Mouse (Mus musculus) lung, adult 2 months (tissue): ENCODE results near the gene Ppa2. TPM values are rescaled to one million over a fixed set of nuclear protein-coding genes. Genes with fewer than 3 reads are reported as not detected.

ENCODE experiments used
- DNase-seq: peaks from one replicate; pipeline ENCODE4 v3.0.0; 2022
- H3K4me1 ChIP-seq: fragments of 200-500 bp; 2 replicates; pipeline ENCODE4 v1.6.1; 2011; ENCODE audit warnings: low read length; ENCODE audit not compliant: control insufficient read depth, insufficient read depth
- H3K4me3 ChIP-seq: fragments of 200-500 bp; replicated peaks from 2 replicates; pipeline ENCODE3; 2011; ENCODE audit warnings: low read depth, mild to moderate bottlenecking, control low read depth, low read length; ENCODE audit errors: extremely low read depth
- CTCF ChIP-seq: fragments of 200-500 bp; IDR thresholded peaks from 2 replicates; pipeline ENCODE4 v1.5.1; 2011; ENCODE audit warnings: mild to moderate bottlenecking, low read length, control low read depth; ENCODE audit not compliant: insufficient read depth
- POLR2A ChIP-seq: fragments of 200-500 bp; IDR thresholded peaks from 2 replicates; pipeline ENCODE4 v1.6.1; 2011; ENCODE audit warnings: low read depth, mild to moderate bottlenecking, control low read depth, low read length, borderline replicate concordance; ENCODE audit errors: extremely low read depth
- WGBS: fragments of 180-500 bp; shearing (Covaris S2); methylation state at CpG from one replicate; pipeline ENCODE4 v1.1.7; 2018; 5-methylcytosine and 5-hydroxymethylcytosine counted together
- polyA plus RNA-seq: library from polyadenylated mRNA; depleted of rRNA; stranded (reverse); fragments of >200 nt; gene quantifications from 2 replicates; pipeline ENCODE4 v1.2.3, GENCODE M21; 2012; rRNA removed

Gene Ppa2
- polyA plus RNA-seq, 1 experiment, result 34.6 TPM

DNA sequence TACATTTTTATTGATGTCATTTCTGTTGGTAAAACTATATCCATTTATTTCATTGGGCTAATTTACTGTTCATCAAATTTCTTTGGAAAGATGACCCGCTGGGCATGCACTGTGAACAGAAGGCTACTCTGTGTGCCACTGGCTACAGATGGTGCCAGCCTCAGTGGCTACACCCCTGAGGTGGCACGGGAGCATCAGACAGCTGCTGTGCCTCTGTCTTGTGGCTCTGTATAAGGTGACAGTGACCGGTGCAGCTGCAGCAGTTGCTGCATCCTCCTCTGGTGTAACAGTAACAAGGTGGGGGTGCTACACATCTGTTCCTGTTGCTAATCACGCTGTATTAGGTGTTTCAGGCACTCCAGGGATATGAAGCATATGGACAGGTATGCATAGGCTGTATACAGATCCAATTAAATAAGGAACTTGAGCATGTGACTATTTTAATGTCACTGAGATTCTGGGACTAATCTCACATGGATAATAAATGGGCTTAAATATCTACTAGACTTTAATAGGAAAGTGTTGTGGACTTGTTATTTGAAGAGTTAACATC is 101.3 kb downstream of the Ppa2 start:
- no peak overlapping the region for H3K4me3 ChIP-seq
- H3K4me1 ChIP-seq, result no peaks in the 10 kb centered on the region
- TF ChIP-seq CTCF (no peak), POLR2A (no peak)
- no peak for DNase-seq
- 72% methylated on average over 4 of the region's 4 CpGs for WGBS

DNA sequence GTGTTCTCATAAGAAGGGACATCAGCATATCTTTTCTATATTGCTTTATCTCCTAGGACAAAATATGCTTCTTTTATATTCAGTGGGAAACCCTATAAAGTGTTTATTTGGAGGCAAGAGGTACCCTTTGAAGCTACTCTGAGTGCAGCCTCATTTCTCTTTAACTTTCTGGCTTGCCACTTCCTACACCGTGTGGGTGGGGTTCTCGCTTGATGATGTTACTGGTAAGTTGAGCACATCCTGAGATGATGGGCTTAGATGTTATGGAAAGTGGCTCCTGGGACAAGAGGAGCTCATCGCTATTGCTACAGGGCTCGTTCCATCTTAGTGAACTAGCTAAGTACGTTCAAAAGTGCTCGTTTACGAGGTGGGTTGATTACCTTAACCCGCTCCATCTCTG is 101.9 kb downstream of the Ppa2 start:
- Histone ChIP-seq H3K4me3 (no peak overlapping the region), H3K4me1 (no peaks in the 10 kb centered on the region)
- DNase-seq, result no peak
- TF ChIP-seq CTCF, result no peak
- TF ChIP-seq POLR2A, result no peak
- 89% methylated on average over 8 of the region's 8 CpGs for WGBS

GRCm38 (mm10) chr3:133414747-133415146 is 104.8 kb downstream of the Ppa2 start:
- no peaks in the 10 kb centered on the region for H3K4me1 ChIP-seq
- no peak for DNase-seq
- H3K4me3 ChIP-seq, result no peak overlapping the region
- no peak for TF ChIP-seq POLR2A
- TF ChIP-seq CTCF, result no peak
- WGBS, result 88% methylated on average over 4 of the region's 4 CpGs

DNA sequence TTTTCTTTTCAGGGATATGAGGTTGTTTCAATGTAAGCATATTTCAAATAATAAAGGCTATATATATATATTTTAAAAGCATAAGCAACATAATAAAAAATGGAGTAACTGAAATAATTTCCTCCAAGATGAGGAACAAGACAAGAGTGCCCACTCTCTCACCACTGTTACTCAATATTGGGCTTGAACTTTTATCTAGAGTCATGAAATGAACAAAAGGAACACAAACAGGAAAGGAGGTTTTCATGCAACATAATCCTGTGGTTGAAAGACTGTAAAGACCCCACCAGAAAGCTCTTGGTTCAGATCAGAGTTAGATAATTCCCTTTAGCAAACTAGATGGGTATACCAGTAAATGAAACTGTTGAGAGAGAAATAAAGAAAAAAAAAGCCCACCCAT is 113.2 kb downstream of the Ppa2 start:
- DNase-seq, result no peak
- TF ChIP-seq CTCF, result no peak
- no peak for TF ChIP-seq POLR2A
- H3K4me3 ChIP-seq, result no peak overlapping the region

More for the DNA sequence above, 113.2 kb downstream of the Ppa2 start:
- H3K4me1 ChIP-seq, result no peaks in the 10 kb centered on the region

Other genes starting within 250 kb of the Ppa2 start
- gene Ints12, start 218.3 kb upstream of the Ppa2 start, polyA plus RNA-seq, result 4.2 and 8.9 TPM in 2 replicates
- 2.0 and 3.1 TPM in 2 replicates for gene Gstcd, start 218.1 kb upstream of the Ppa2 start, polyA plus RNA-seq
- 5.4 and 8.2 TPM in 2 replicates for gene Arhgef38, start 75.2 kb upstream of the Ppa2 start, polyA plus RNA-seq
- 9.8 and 17.3 TPM in 2 replicates for gene Tet2, start 235.0 kb downstream of the Ppa2 start, polyA plus RNA-seq